Mouse (Mus musculus) CH12.LX (cell line): ENCODE data around the gene Sf1. TPM values are rescaled to one million over a fixed set of nuclear protein-coding genes. Genes with fewer than 3 reads are reported as not detected.

Experiments used
- DNase-seq: peaks from one replicate; pipeline ENCODE4 v3.0.0-alpha.2; 2013; ENCODE audit errors: extremely low read depth
- H3K27ac ChIP-seq: 2 replicates; pipeline ENCODE4 v1.5.1; 2012; ENCODE audit warnings: low read depth, mild to moderate bottlenecking, control low read depth, moderate library complexity; ENCODE audit not compliant: insufficient read depth
- H3K27me3 ChIP-seq: replicated peaks from 2 replicates; pipeline ENCODE3; 2012; ENCODE audit warnings: inconsistent platforms
- H3K36me3 ChIP-seq, 2 experiments: replicated peaks in 1 of 2; 2 replicates each; pipeline versions ENCODE3 to v1.6.1; 2012; ENCODE audit warnings: inconsistent platforms in 1 of 2, low read length in 1 of 2, mild to moderate bottlenecking in 1 of 2, mixed read lengths in 1 of 2, moderate library complexity in 1 of 2; ENCODE audit not compliant: control insufficient read depth in 1 of 2, insufficient read depth in 1 of 2
- H3K4me1 ChIP-seq, 2 experiments: 2 replicates each; pipeline ENCODE4 v1.6.1; 2012; ENCODE audit warnings: inconsistent platforms in 1 of 2, moderate library complexity in 1 of 2; ENCODE audit not compliant: insufficient read depth in 2 of 2, control insufficient read depth in 1 of 2
- H3K4me2 ChIP-seq: 2 replicates; pipeline ENCODE4 v1.6.1; 2012; ENCODE audit warnings: low read depth, mild to moderate bottlenecking, control low read depth; ENCODE audit not compliant: poor library complexity, insufficient read depth, severe bottlenecking
- H3K4me3 ChIP-seq, 3 experiments: fragments of 150-350 bp in 1 of 3; sonication (generic) in 1 of 3; replicated peaks in 1 of 3; 2 replicates each; pipeline versions ENCODE3 to v1.5.1; 2011 to 2012; ENCODE audit warnings: low read depth in 2 of 3, low read length in 2 of 3, mild to moderate bottlenecking in 2 of 3, moderate library complexity in 2 of 3, control low read depth in 1 of 3, improper control_type of control experiment in 1 of 3, inconsistent platforms in 1 of 3, mixed read lengths in 1 of 3; ENCODE audit not compliant: poor library complexity in 1 of 3
- H3K79me2 ChIP-seq: replicated peaks from 2 replicates; pipeline ENCODE4 v1.6.1; 2012; ENCODE audit warnings: mild to moderate bottlenecking, moderate library complexity; ENCODE audit not compliant: control insufficient read depth, poor library complexity, insufficient read depth, severe bottlenecking; ENCODE audit errors: extremely low read depth
- H3K9ac ChIP-seq: 2 replicates; pipeline ENCODE4 v1.6.1; 2012; ENCODE audit warnings: low read depth, mild to moderate bottlenecking, control low read depth, moderate library complexity; ENCODE audit not compliant: insufficient read depth
- H3K9me3 ChIP-seq: replicated peaks from 2 replicates; pipeline ENCODE3; 2012; ENCODE audit warnings: low read length, inconsistent platforms, mixed read lengths
- ETS1 ChIP-seq: conservative IDR thresholded peaks from 2 replicates; pipeline ENCODE4 v1.6.1; 2012; ENCODE audit warnings: low read depth, mild to moderate bottlenecking, inconsistent platforms, low read length, improper control_type of control experiment, moderate library complexity
- GABPA ChIP-seq: IDR thresholded peaks from 2 replicates; pipeline ENCODE4 v1.6.1; 2012; ENCODE audit warnings: low read depth, low read length, improper control_type of control experiment, inconsistent platforms; ENCODE audit not compliant: insufficient replicate concordance
- KAT2A ChIP-seq: IDR thresholded peaks from 2 replicates; pipeline ENCODE4 v1.6.1; 2012; ENCODE audit warnings: low read length, improper control_type of control experiment, inconsistent platforms; ENCODE audit not compliant: insufficient replicate concordance
- MEF2A ChIP-seq: IDR thresholded peaks from 2 replicates; pipeline ENCODE4 v1.6.1; 2014; ENCODE audit warnings: low read depth, mild to moderate bottlenecking, inconsistent platforms, low read length, improper control_type of control experiment, borderline replicate concordance
- NRF1 ChIP-seq: IDR thresholded peaks from 2 replicates; pipeline ENCODE4 v1.6.1; 2014; ENCODE audit warnings: low read depth, mild to moderate bottlenecking, inconsistent platforms, low read length, improper control_type of control experiment, moderate library complexity
- PAX5 ChIP-seq: IDR thresholded peaks from 2 replicates; pipeline ENCODE4 v1.6.1; 2012; ENCODE audit warnings: low read length, inconsistent platforms, mixed read lengths
- POLR2AphosphoS2 ChIP-seq: IDR thresholded peaks from 2 replicates; pipeline ENCODE4 v1.6.1; 2011; ENCODE audit warnings: low read depth, low read length, improper control_type of control experiment
- RAD21 ChIP-seq: IDR thresholded peaks from 2 replicates; pipeline ENCODE4 v1.6.1; 2011; ENCODE audit warnings: low read depth, mild to moderate bottlenecking, low read length, improper control_type of control experiment, moderate library complexity
- RCOR1 ChIP-seq: conservative IDR thresholded peaks from 2 replicates; pipeline ENCODE4 v1.6.1; 2012; ENCODE audit warnings: low read depth, mild to moderate bottlenecking, inconsistent platforms, low read length, improper control_type of control experiment
- TCF12 ChIP-seq: IDR thresholded peaks from 2 replicates; pipeline ENCODE4 v1.6.1; 2014; ENCODE audit warnings: low read depth, mild to moderate bottlenecking, inconsistent platforms, low read length, improper control_type of control experiment
- UBTF ChIP-seq: IDR thresholded peaks from 2 replicates; pipeline ENCODE4 v1.6.1; 2012; ENCODE audit warnings: low read depth, mild to moderate bottlenecking, inconsistent platforms, low read length, improper control_type of control experiment, moderate library complexity
- USF1 ChIP-seq: IDR thresholded peaks from 2 replicates; pipeline ENCODE4 v1.6.1; 2014; ENCODE audit warnings: low read depth, mild to moderate bottlenecking, inconsistent platforms, low read length, improper control_type of control experiment
- USF2 ChIP-seq: conservative IDR thresholded peaks from 2 replicates; pipeline ENCODE4 v1.6.1; 2011; ENCODE audit warnings: low read depth, low read length, improper control_type of control experiment
- ZKSCAN1 ChIP-seq: IDR thresholded peaks from 2 replicates; pipeline ENCODE4 v1.6.1; 2012; ENCODE audit warnings: low read depth, inconsistent platforms, low read length, improper control_type of control experiment, borderline replicate concordance
- ZMIZ1 ChIP-seq: IDR thresholded peaks from 2 replicates; pipeline ENCODE4 v1.6.1; 2012; ENCODE audit warnings: low read depth, mild to moderate bottlenecking, inconsistent platforms, low read length, improper control_type of control experiment
- ZNF384 ChIP-seq: IDR thresholded peaks from 2 replicates; pipeline ENCODE4 v1.6.1; 2012; ENCODE audit warnings: low read depth, low read length, improper control_type of control experiment, inconsistent platforms
- dilution Hi-C: fragments of 300-500 bp; cut with MboI; formaldehyde crosslinking; loops from 2 replicates; pipeline ENCODE4 v1.14.3; 2020; ENCODE audit warnings: low sequenced_read_pairs; ENCODE audit not compliant: extremely low pct_unique_long_range_greater_than_20kb, extremely low pct_ligation_motif_present
- in situ Hi-C: fragments of 300-500 bp; cut with MboI; formaldehyde crosslinking; loops from 3 replicates; pipeline ENCODE4 v1.14.3; 2019; ENCODE audit warnings: low sequenced_read_pairs, low pct_ligation_motif_present, low pct_unique_long_range_greater_than_20kb, mixed read lengths
- polyA plus RNA-seq: library from polyadenylated mRNA; unstranded; fragments of >175 nt; gene quantifications from 2 replicates; pipeline ENCODE4 v1.2.1, GENCODE M21; 2012; ENCODE audit warnings: low read depth; ENCODE audit not compliant: insufficient read length
- total RNA-seq, 2 experiments: library from RNA; depleted of rRNA; stranded (reverse); fragments of 300-350 nt in 1 of 2; fragments of >200 nt in 1 of 2; gene quantifications; 2 replicates each; pipeline ENCODE4 v1.2.3; 2012 to 2014

Gene Sf1
- total and polyA plus RNA-seq, 3 experiments: 54.5 to 251 (median 70.4) TPM

GRCm38 (mm10) chr19:6407816-6408510 lies 44.5 kb downstream of the Sf1 start:
- in situ Hi-C loops (loop anchor here (5.0 kb wide), 1 partner anchor 49 kb away; no protein-coding TSS in a partner anchor), dilution Hi-C loops (no loop called here)
- no peak for DNase-seq
- TF ChIP-seq USF2: no peak
- TF ChIP-seq ZNF384: no peak
- H3K4me3 ChIP-seq: no peak overlapping the region
- H3K4me2 ChIP-seq: no peak overlapping the region
- no peak overlapping the region for H3K27ac ChIP-seq
- no peak overlapping the region for H3K9ac ChIP-seq
- no peaks in the 10 kb centered on the region for H3K79me2 ChIP-seq
- no peaks in the 10 kb centered on the region for H3K9me3 ChIP-seq
- H3K36me3 ChIP-seq: peaks cover 0 to 33% of the 10 kb centered on the region in 2 experiments
- peaks cover 0 to 31% of the 10 kb centered on the region in 2 experiments; a peak in 2 of 4 replicates for H3K4me1 ChIP-seq
- H3K27me3 ChIP-seq: no peaks in the 10 kb centered on the region

GRCm38 (mm10) chr19:6408749-6409148 lies 45.3 kb downstream of the Sf1 start:
- Histone ChIP-seq H3K4me3 (no peak overlapping the region), H3K9ac (no peak overlapping the region), H3K79me2 (no peaks in the 10 kb centered on the region), H3K4me2 (no peak overlapping the region), H3K27me3 (no peaks in the 10 kb centered on the region), H3K9me3 (no peaks in the 10 kb centered on the region), H3K27ac (no peak overlapping the region), H3K36me3 (peaks cover 0 to 28% of the 10 kb centered on the region in 2 experiments), H3K4me1 (peaks cover 0 to 31% of the 10 kb centered on the region in 2 experiments; a peak in 2 of 4 replicates)
- no peak for TF ChIP-seq GABPA
- no peak for TF ChIP-seq TCF12
- no peak for TF ChIP-seq RCOR1
- no peak for TF ChIP-seq USF2
- TF ChIP-seq RAD21: no peak
- no peak for TF ChIP-seq PAX5
- TF ChIP-seq ZKSCAN1: no peak
- TF ChIP-seq KAT2A: no peak
- TF ChIP-seq USF1: no peak
- TF ChIP-seq MEF2A: no peak
- no peak for TF ChIP-seq ZMIZ1
- TF ChIP-seq UBTF: no peak
- no peak for TF ChIP-seq POLR2AphosphoS2
- no peak for TF ChIP-seq ETS1
- TF ChIP-seq NRF1: no peak
- DNase-seq: no peak
- in situ Hi-C loops (loop anchor here (5.0 kb wide), 1 partner anchor 49 kb away; no protein-coding TSS in a partner anchor), dilution Hi-C loops (no loop called here)
